Mouse (Mus musculus) bone marrow, adult 2 months (tissue): ENCODE data around the gene Zswim3.

Experiments
- CTCF ChIP-seq: fragments of 200-500 bp; IDR thresholded peaks from 2 replicates; pipeline ENCODE4 v1.5.1; 2011; ENCODE audit warnings: low read length, control low read depth; ENCODE audit not compliant: control insufficient read depth, insufficient read depth
- POLR2A ChIP-seq: fragments of 200-500 bp; IDR thresholded peaks from 2 replicates; pipeline ENCODE4 v1.6.1; 2011; ENCODE audit warnings: low read depth, mild to moderate bottlenecking, control low read depth, low read length, borderline replicate concordance; ENCODE audit not compliant: control insufficient read depth

DNA sequence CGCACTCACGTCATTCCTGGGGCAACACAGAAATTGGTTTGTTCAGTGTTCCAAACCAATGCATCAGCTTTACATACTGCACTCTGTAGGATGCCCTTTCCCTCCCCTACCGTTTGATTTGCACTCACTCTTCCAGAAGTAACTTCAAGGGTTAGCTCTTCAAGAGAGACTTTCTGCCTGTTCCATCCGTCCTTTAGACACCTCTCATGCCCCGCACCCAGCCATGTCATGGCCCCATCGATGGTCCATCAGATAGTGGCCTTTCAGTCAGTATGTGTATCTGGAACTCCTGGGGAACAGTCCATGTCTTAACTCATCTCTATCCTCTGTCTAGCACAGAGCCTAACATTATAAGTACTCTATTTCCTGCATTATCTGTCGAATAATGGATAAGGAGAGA lies 42.3 kb upstream of the Zswim3 start:
- TF ChIP-seq CTCF (no peak), POLR2A (no peak)
